Mouse (Mus musculus) limb, embryonic 14.5 days (tissue): Measurements from ENCODE around the gene Rsph9. TPM values are rescaled to one million over a fixed set of nuclear protein-coding genes. Genes with fewer than 3 reads are reported as not detected.

Source experiments
- ATAC-seq: fragments of 200-750 bp; cut with Nextera tagmentation; 2 replicates; pipeline ENCODE4 v1.8.0; 2017; ENCODE audit warnings: low read depth, moderate number of reproducible peaks, moderate TSS enrichment; ENCODE audit not compliant: low FRiP score
- DNase-seq: peaks from one replicate; pipeline ENCODE4 v3.0.0-alpha.2; 2015; ENCODE audit warnings: low spot score
- H3K27ac ChIP-seq: fragments of 300-500 bp; sonication (generic); replicated peaks from 2 replicates; pipeline ENCODE4 v1.5.1; 2014; ENCODE audit warnings: low read depth, mild to moderate bottlenecking, low read length, moderate library complexity, mixed read lengths
- H3K27me3 ChIP-seq: fragments of 300-500 bp; sonication (generic); 2 replicates; pipeline ENCODE4 v1.6.1; 2014; ENCODE audit warnings: low read length, mixed read lengths; ENCODE audit not compliant: control insufficient read depth, insufficient read depth
- H3K36me3 ChIP-seq: fragments of 300-500 bp; sonication (generic); 2 replicates; pipeline ENCODE4 v1.6.1; 2014; ENCODE audit warnings: mild to moderate bottlenecking, low read length, moderate library complexity, mixed read lengths; ENCODE audit not compliant: control insufficient read depth, insufficient read depth
- H3K4me1 ChIP-seq: fragments of 300-500 bp; sonication (generic); 2 replicates; pipeline ENCODE4 v1.6.1; 2014; ENCODE audit warnings: antibody characterized with exemption, low read length, mixed read lengths; ENCODE audit not compliant: control insufficient read depth, insufficient read depth
- H3K4me2 ChIP-seq: fragments of 300-500 bp; sonication (generic); replicated peaks from 2 replicates; pipeline ENCODE4 v1.6.1; 2014; ENCODE audit warnings: low read depth, mild to moderate bottlenecking, low read length, moderate library complexity; ENCODE audit not compliant: severe bottlenecking
- H3K4me3 ChIP-seq: fragments of 300-500 bp; sonication (generic); replicated peaks from 2 replicates; pipeline ENCODE4 v1.5.1; 2014; ENCODE audit warnings: low read length
- H3K9ac ChIP-seq: fragments of 300-500 bp; sonication (generic); 2 replicates; pipeline ENCODE4 v1.6.1; 2014; ENCODE audit warnings: mild to moderate bottlenecking, low read depth, low read length, moderate library complexity; ENCODE audit not compliant: severe bottlenecking
- H3K9me3 ChIP-seq: fragments of 300-500 bp; sonication (generic); 2 replicates; pipeline ENCODE4 v1.6.1; 2016; ENCODE audit warnings: low read length; ENCODE audit not compliant: control insufficient read depth
- POLR2A ChIP-seq: fragments of 200-500 bp; IDR thresholded peaks from 2 replicates; pipeline ENCODE4 v1.8.0; 2012; ENCODE audit warnings: inconsistent platforms, mild to moderate bottlenecking, moderate library complexity, borderline replicate concordance; ENCODE audit not compliant: insufficient read depth, insufficient read length; ENCODE audit errors: extremely low read depth
- WGBS: fragments of 180-500 bp; shearing (Covaris S2); extraction: QIAGEN DNeasy Blood & Tissue Kit; methylation state at CpG from one replicate; pipeline ENCODE4 v1.1.7; 2014; 5-methylcytosine and 5-hydroxymethylcytosine counted together
- polyA plus RNA-seq, 2 experiments: library from polyadenylated mRNA; depleted of rRNA in 1 of 2; stranded (reverse) in 1 of 2; unstranded in 1 of 2; fragments of >200 nt; fragmentation: Nextera tagmentation in 1 of 2; extraction: Ambion mirVana in 1 of 2; gene quantifications; 2 replicates each; pipeline versions ENCODE4 v1.2.1 to v1.2.3; 2012 to 2014

Rsph9 gene
- polyA plus RNA-seq, 2 experiments, result 10.1 to 11.8 TPM

GRCm38 (mm10) chr17:46162951-46163421 lies 19.0 kb upstream of the Rsph9 start:
- peaks cover 43% of the 10 kb centered on the region for H3K36me3 ChIP-seq
- H3K4me2 ChIP-seq, result no peak overlapping the region

GRCm38 (mm10) chr17:46162551-46162950 lies 18.5 kb upstream of the Rsph9 start:
- ATAC-seq, result no peak
- Histone ChIP-seq H3K27me3 (no peaks in the 10 kb centered on the region), H3K4me2 (no peak overlapping the region)

More at GRCm38 (mm10) chr17:46162951-46163421, 19.0 kb upstream of the Rsph9 start:
- Histone ChIP-seq H3K4me1 (peaks cover 16% of the 10 kb centered on the region), H3K9ac (no peak overlapping the region), H3K27me3 (no peaks in the 10 kb centered on the region), H3K4me3 (no peak overlapping the region), H3K27ac (no peak overlapping the region), H3K9me3 (no peaks in the 10 kb centered on the region)
- ATAC-seq, result no peak
- no peak for DNase-seq
- no peak for TF ChIP-seq POLR2A
- 87% methylated on average over 9 of the region's 9 CpGs for WGBS

DNA sequence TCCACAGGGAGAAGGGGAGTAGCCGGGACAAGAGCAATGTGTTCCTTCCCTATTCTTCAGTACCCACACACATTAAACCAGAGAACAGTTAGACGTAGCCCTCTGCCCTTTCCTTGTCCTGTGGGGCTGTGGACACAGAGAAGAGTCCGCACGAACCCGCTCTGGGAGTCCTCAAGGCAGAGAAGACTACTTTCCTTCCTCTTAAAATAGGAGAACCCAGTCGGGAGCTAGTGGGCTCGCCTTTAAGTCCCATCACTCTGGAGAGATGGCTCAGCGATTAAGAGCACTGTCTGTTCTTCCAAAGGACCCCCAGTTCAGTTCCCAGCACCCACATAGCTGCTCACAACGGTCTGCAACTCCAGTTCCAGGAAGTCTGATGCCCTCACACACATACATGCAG lies 17.7 kb upstream of the Rsph9 start:
- Histone ChIP-seq H3K27ac (no peak overlapping the region), H3K4me2 (peak overlapping the region; percentile 73)

More at GRCm38 (mm10) chr17:46162551-46162950, 18.5 kb upstream of the Rsph9 start:
- Histone ChIP-seq H3K9me3 (no peaks in the 10 kb centered on the region), H3K4me1 (peaks cover 16% of the 10 kb centered on the region), H3K4me3 (no peak overlapping the region), H3K27ac (no peak overlapping the region), H3K9ac (no peak overlapping the region), H3K36me3 (peaks cover 39% of the 10 kb centered on the region)
- no peak for DNase-seq
- no peak for TF ChIP-seq POLR2A
- 93% methylated on average over 7 of the region's 7 CpGs for WGBS

GRCm38 (mm10) chr17:46161179-46161578 lies 17.2 kb upstream of the Rsph9 start:
- no peak for DNase-seq
- Histone ChIP-seq H3K4me1 (peaks cover 16% of the 10 kb centered on the region), H3K27ac (peak overlapping the region; percentile 59; the same call in 1 of the 2 replicates), H3K9ac (peak overlapping the region; percentile 82), H3K4me3 (peak overlapping the region; percentile 82), H3K9me3 (no peaks in the 10 kb centered on the region), H3K4me2 (peak overlapping the region; percentile 73), H3K36me3 (peaks cover 25% of the 10 kb centered on the region), H3K27me3 (no peaks in the 10 kb centered on the region)
- under 1% methylated on average over 19 of the region's 19 CpGs for WGBS
- 0 out of 2 replicates have a peak, but pooled peaks have one; percentile 16 for ATAC-seq
- 0 out of 2 replicates have a peak, but pooled peaks have one; percentile 10 for TF ChIP-seq POLR2A

More for the DNA sequence above, 17.7 kb upstream of the Rsph9 start:
- 39% methylated on average over 9 of the region's 9 CpGs for WGBS
- Histone ChIP-seq H3K9me3 (no peaks in the 10 kb centered on the region), H3K36me3 (peaks cover 30% of the 10 kb centered on the region), H3K4me3 (peak overlapping the region; percentile 82), H3K4me1 (peaks cover 16% of the 10 kb centered on the region), H3K27me3 (no peaks in the 10 kb centered on the region), H3K9ac (peak overlapping the region; percentile 82)
- ATAC-seq (no peak), DNase-seq (no peak)
- no peak for TF ChIP-seq POLR2A

DNA sequence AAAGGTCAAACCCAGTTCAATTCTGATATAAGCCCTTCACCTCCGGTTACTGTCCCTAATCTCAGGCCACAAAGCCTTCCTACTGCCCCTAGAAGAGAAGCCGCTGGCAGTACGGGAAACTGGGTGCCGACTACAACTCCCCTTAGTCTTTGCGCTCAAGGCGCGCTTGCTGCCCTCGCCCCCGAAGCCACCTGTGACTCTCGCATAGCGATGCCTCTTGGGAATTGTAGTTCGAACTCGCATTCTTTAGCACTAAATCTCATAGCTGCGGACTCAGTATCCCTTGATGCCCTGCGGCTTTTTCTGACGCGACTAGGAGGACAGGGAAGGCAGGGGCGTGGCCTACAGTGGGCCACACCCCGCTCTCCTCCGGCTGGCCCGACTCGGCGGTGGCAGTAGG lies 16.7 kb upstream of the Rsph9 start, which contains the start of gene Gtpbp2:
TSS of gene Gtpbp2 (plus strand) at position 347 of the 400 bp plus-strand sequence.
- peak within 1 kb of the TSS; percentile 61 for H3K27ac ChIP-seq
- peak; percentile 21; the same call in 1 of the 2 replicates for TF ChIP-seq POLR2A
- peak; percentile 94 for ATAC-seq
- H3K36me3 ChIP-seq, result peaks cover 20% of the 10 kb centered on the region
- no peaks in the 10 kb centered on the region for H3K27me3 ChIP-seq
- WGBS, result 3% methylated on average over 22 of the region's 23 CpGs
- peak within 1 kb of the TSS; percentile 82 for H3K4me3 ChIP-seq
- peak within 1 kb of the TSS; percentile 82 for H3K9ac ChIP-seq
- DNase-seq, result peak; percentile 100
- no peaks in the 10 kb centered on the region for H3K9me3 ChIP-seq
- H3K4me2 ChIP-seq, result peak within 1 kb of the TSS; percentile 92
- H3K4me1 ChIP-seq, result peaks cover 16% of the 10 kb centered on the region
